Mouse (Mus musculus) G1E (cell line): ENCODE results near the gene Fat4.

ENCODE experiments used
- CTCF ChIP-seq: IDR thresholded peaks from 2 replicates; pipeline ENCODE4 v1.5.1; 2012; ENCODE audit warnings: low read depth, low read length, inconsistent platforms, mixed read lengths
- POLR2AphosphoS5 ChIP-seq: IDR thresholded peaks from 2 replicates; pipeline ENCODE4 v1.6.1; 2012; ENCODE audit warnings: low read depth, low read length, inconsistent platforms; ENCODE audit not compliant: insufficient replicate concordance

DNA sequence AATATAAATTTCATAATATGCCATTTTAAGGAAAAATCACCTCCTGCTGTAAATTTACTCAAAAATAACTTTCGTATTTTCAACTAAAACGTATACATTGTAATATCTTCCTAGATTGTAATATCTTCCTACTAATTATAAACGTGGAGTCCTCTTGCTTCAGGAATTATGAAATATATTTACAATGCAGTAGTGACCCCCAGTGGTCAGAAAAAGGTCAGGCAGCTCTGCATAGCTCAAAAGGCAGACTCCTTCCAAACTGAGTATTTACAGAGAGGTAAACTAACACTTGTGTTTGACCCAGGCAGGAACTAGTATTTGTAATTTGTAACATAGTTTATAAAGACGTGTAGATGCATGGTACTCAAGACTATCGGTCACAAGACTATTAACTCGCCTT lies 37.2 kb upstream of the Fat4 start:
- TF ChIP-seq CTCF (no peak), POLR2AphosphoS5 (no peak)
